Mouse (Mus musculus) limb, embryonic 11.5 days (tissue): ENCODE measurements around the gene Kcnn3. TPM values are rescaled to one million over a fixed set of nuclear protein-coding genes. Genes with fewer than 3 reads are reported as not detected.

Experiments
- ATAC-seq: fragments of 200-750 bp; cut with Nextera tagmentation; 2 replicates; pipeline ENCODE4 v1.8.0; 2017; ENCODE audit warnings: low read depth; ENCODE audit not compliant: insufficient number of reproducible peaks, low FRiP score, low TSS enrichment
- DNase-seq: peaks from one replicate; pipeline ENCODE4 v3.0.0-alpha.2; 2015; ENCODE audit warnings: low spot score
- H3K27ac ChIP-seq: fragments of 300-500 bp; sonication (generic); replicated peaks from 2 replicates; pipeline ENCODE4 v1.5.1; 2014; ENCODE audit warnings: low read depth, mild to moderate bottlenecking, low read length
- H3K27me3 ChIP-seq: fragments of 300-500 bp; sonication (generic); 2 replicates; pipeline ENCODE4 v1.6.1; 2014; ENCODE audit warnings: mild to moderate bottlenecking, low read length, mixed read lengths; ENCODE audit not compliant: control insufficient read depth, insufficient read depth
- H3K36me3 ChIP-seq: fragments of 300-500 bp; sonication (generic); 2 replicates; pipeline ENCODE4 v1.6.1; 2014; ENCODE audit warnings: mild to moderate bottlenecking, low read length, moderate library complexity, mixed read lengths; ENCODE audit not compliant: control insufficient read depth, insufficient read depth
- H3K4me1 ChIP-seq: fragments of 300-500 bp; sonication (generic); 2 replicates; pipeline ENCODE4 v1.6.1; 2014; ENCODE audit warnings: low read length, mixed read lengths; ENCODE audit not compliant: control insufficient read depth, insufficient read depth
- H3K4me2 ChIP-seq: fragments of 300-500 bp; sonication (generic); 2 replicates; pipeline ENCODE4 v1.6.1; 2014; ENCODE audit warnings: low read depth, mild to moderate bottlenecking, moderate library complexity; ENCODE audit not compliant: severe bottlenecking
- H3K4me3 ChIP-seq: fragments of 300-500 bp; sonication (generic); 2 replicates; pipeline ENCODE4 v1.5.1; 2014; ENCODE audit warnings: low read depth, low read length
- H3K9ac ChIP-seq: fragments of 300-500 bp; sonication (generic); 2 replicates; pipeline ENCODE4 v1.6.1; 2014; ENCODE audit warnings: mild to moderate bottlenecking, low read length
- H3K9me3 ChIP-seq: fragments of 300-500 bp; sonication (generic); 2 replicates; pipeline ENCODE4 v1.6.1; 2016; ENCODE audit warnings: low read length; ENCODE audit not compliant: control insufficient read depth
- WGBS: fragments of 180-500 bp; shearing (Covaris S2); extraction: QIAGEN DNeasy Blood & Tissue Kit; methylation state at CpG from one replicate; pipeline ENCODE4 v1.1.7; 2014; 5-methylcytosine and 5-hydroxymethylcytosine counted together
- polyA plus RNA-seq: library from polyadenylated mRNA; unstranded; fragments of >200 nt; fragmentation: Nextera tagmentation; extraction: Ambion mirVana; gene quantifications from 2 replicates; pipeline ENCODE4 v1.2.1, GENCODE M21; 2014

Kcnn3 gene
- polyA plus RNA-seq, 1 experiment from 2014 or later, result 1.1 TPM

DNA sequence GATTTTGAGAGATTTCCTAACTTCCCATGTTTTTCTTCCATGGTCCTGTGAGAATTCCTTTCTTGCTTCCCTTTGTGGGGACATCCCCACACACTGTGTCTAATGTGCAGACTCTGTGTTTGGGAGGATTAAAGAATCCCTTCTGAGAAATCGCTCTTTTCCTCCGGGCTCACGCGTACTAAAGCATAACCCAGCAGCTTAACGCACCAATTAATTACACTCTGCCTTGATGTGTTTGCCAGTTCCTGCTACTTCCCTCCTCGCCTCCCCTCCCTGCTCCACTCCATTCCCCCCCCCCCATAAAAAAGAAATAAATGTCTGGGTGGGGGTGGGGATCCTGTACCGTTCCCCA, 1.5 kb downstream of the Kcnn3 start:
- H3K9me3 ChIP-seq, result no peaks in the 10 kb centered on the region
- no peak for ATAC-seq
- peaks cover 5% of the 10 kb centered on the region; the same call in 1 of the 2 replicates for H3K4me1 ChIP-seq
- no peak for DNase-seq
- no peaks in the 10 kb centered on the region for H3K36me3 ChIP-seq
- peak overlapping the region; percentile 77 for H3K4me2 ChIP-seq
- peaks cover 12% of the 10 kb centered on the region; the same call in 1 of the 2 replicates for H3K27me3 ChIP-seq
- H3K4me3 ChIP-seq, result peak overlapping the region; percentile 0; the same call in 1 of the 2 replicates
- 9% methylated on average over 7 of the region's 7 CpGs for WGBS
- no peak overlapping the region for H3K27ac ChIP-seq
- H3K9ac ChIP-seq, result 0 out of 2 replicates have a peak overlapping the region, but pooled peaks have one; percentile 12

DNA sequence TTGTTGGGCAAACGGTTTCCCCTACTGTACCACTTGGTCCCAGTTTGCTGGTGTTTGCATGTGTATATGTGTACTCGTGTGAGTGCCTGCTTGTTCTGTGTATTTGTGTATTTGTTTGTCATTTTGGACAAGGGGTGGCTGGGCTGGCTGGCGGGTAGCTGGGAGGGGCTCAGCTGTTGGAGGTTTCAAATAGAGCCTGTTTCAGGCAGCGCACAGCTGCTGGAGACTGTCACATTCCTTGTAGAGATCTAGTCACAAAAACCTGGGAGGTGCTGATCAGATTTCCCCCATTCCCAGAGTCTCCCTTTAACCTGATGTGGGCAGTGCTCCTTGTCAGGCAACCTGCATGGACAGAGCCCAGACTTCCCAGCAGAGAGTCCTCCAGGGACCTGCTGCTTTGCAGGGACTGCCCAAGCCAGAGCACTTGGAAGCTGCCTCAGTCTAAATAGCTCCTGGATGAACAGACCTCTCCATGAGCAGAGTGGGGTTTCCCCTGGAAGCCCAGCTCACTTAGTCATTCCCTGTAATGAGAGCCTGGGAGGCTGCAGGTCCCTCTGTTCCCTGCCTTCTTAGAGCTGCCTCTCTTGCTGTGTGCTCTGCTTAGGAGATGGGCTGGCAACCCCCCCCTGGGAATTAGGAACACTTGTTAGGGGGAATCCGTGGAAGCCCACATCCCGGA, 2.6 kb downstream of the Kcnn3 start:
- Histone ChIP-seq H3K4me3 (0 out of 2 replicates have a peak overlapping the region, but pooled peaks have one; percentile 0), H3K4me1 (peaks cover 5% of the 10 kb centered on the region; the same call in 1 of the 2 replicates), H3K36me3 (no peaks in the 10 kb centered on the region), H3K9me3 (no peaks in the 10 kb centered on the region), H3K27ac (no peak overlapping the region), H3K9ac (no peak overlapping the region), H3K4me2 (peak overlapping the region; percentile 77; the same call in 1 of the 2 replicates), H3K27me3 (peaks cover 12% of the 10 kb centered on the region; the same call in 1 of the 2 replicates)
- WGBS, result 34% methylated on average over 6 of the region's 6 CpGs
- DNase-seq (no peak), ATAC-seq (no peak)

DNA sequence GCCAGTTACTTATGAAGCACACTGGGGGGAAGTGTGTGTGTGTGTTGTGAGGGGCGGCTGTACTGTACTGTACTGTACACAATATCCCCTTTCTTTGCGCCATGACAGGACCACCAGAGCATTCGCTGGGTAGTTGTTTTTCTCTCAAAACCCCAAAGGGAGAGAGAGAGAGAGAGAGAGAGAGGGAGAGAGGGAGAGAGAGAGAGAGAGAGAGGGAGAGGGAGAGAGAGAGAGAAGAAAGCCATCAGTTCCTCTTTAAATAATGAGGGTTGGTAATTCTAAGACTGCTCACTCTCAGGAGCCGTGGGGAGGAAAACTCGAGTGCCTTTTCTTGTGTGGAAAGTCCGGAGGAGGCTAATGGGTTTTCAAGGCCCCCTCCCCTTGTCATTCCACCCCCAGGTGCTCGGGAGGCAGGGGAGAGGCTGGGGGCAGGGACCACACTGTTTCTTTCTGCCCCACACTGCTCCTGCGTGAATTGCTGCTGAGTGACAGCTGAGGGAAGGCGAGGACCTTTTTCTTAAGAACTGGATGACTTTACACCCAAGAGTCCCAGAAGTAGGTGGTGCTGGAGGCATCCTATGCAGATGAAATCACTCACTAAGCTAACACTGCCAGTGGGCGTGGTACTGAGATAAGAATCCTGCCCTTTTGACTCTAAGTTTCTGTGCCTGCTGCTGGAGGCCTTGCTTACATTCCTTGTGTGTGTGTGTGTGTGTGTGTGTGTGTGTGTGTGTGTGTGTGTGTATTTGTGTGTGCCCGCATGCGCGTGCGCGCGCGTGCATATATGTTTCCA, 6.5 kb downstream of the Kcnn3 start:
- no peak overlapping the region for H3K9ac ChIP-seq
- H3K4me3 ChIP-seq, result no peak overlapping the region
- H3K36me3 ChIP-seq, result no peaks in the 10 kb centered on the region
- peaks cover 8% of the 10 kb centered on the region; the same call in 1 of the 2 replicates for H3K27me3 ChIP-seq
- H3K27ac ChIP-seq, result no peak overlapping the region
- H3K9me3 ChIP-seq, result no peaks in the 10 kb centered on the region
- 59% methylated on average over 17 of the region's 17 CpGs for WGBS
- no peak for ATAC-seq
- H3K4me2 ChIP-seq, result no peak overlapping the region
- no peak for DNase-seq
- H3K4me1 ChIP-seq, result no peaks in the 10 kb centered on the region

DNA sequence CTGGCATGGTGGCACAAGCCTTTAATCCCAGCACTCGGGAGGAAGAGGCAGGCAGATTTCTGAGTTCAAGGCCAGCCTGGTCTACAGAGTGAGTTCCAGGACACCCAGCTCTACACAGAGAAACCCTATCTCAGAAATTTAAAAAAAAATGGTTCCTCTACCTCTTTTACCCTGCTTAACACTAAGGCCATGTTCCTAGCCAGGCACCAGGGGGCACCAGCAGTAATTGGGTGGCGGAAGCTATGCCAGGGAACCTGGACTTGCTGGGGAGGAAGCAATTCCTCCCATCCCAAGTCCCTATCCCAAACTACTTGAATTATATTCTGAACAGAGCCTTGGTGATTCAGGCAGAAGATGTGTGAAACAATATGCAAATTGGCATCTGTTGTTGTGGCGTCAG, 9.8 kb downstream of the Kcnn3 start:
- no peaks in the 10 kb centered on the region for H3K36me3 ChIP-seq
- no peak overlapping the region for H3K4me2 ChIP-seq
- H3K27me3 ChIP-seq, result no peaks in the 10 kb centered on the region
- 88% methylated on average over 3 of the region's 3 CpGs for WGBS
- no peak overlapping the region for H3K27ac ChIP-seq
- DNase-seq (no peak), ATAC-seq (no peak)
- no peaks in the 10 kb centered on the region for H3K9me3 ChIP-seq
- no peak overlapping the region for H3K9ac ChIP-seq
- H3K4me1 ChIP-seq, result no peaks in the 10 kb centered on the region
- no peak overlapping the region for H3K4me3 ChIP-seq

DNA sequence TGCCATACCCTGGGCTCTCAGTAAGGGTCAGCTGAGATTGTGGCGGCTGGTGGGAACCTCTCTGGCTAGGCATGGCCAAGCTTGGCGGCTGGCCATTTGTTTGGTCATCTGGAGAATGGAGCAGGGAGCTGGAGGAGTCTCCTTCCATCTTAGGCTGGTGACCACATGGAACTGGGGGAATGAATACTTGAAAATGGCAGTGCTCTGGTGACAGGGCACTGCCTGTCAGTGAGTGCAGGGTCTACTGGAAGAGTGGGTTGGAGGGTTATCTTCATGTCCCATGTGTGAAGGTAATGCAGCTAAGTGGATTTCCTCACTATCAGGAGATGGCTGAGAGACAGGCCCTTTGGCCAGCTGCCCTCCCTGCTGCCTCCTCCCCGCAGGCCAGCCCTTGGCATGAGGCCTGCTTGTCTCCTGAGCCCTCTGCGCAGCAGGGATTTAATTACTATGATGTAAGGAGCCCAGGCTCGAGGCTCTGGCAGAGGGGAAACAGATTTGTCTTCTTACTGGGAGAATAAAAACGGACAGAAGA, 14.7 kb downstream of the Kcnn3 start:
- H3K9ac ChIP-seq, result no peak overlapping the region
- H3K4me1 ChIP-seq, result no peaks in the 10 kb centered on the region
- ATAC-seq (no peak), DNase-seq (no peak)
- no peaks in the 10 kb centered on the region for H3K9me3 ChIP-seq
- no peak overlapping the region for H3K4me3 ChIP-seq
- H3K27ac ChIP-seq, result no peak overlapping the region
- H3K27me3 ChIP-seq, result no peaks in the 10 kb centered on the region
- 49% methylated on average over 6 of the region's 6 CpGs for WGBS
- H3K4me2 ChIP-seq, result no peak overlapping the region
- H3K36me3 ChIP-seq, result no peaks in the 10 kb centered on the region

DNA sequence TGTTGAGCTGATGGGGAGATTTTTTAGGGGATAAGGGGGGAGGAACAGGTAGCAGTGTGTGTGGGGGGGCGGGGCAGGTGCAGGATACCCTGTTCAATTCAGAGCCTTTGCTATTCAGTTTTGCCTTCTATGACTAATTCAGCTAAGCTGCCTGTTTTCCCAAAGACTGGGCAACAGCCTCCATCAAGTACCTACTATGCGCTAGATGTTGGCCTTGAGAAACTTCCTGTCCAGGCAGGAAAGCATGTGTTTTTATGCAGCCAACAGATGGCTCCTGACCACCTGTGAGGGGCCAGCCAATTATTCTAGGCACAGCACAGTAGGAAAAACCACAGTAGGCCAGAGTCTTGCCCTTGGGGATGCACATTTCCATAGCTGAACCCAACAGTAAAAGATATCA, 15.2 kb downstream of the Kcnn3 start:
- H3K9ac ChIP-seq, result no peak overlapping the region
- no peak overlapping the region for H3K4me3 ChIP-seq
- no peaks in the 10 kb centered on the region for H3K27me3 ChIP-seq
- H3K9me3 ChIP-seq, result no peaks in the 10 kb centered on the region
- no peak overlapping the region for H3K4me2 ChIP-seq
- no peak for ATAC-seq
- H3K4me1 ChIP-seq, result no peaks in the 10 kb centered on the region
- WGBS, result 88% methylated on average over 2 of the region's 2 CpGs
- H3K27ac ChIP-seq, result no peak overlapping the region
- no peaks in the 10 kb centered on the region for H3K36me3 ChIP-seq
- DNase-seq, result no peak

DNA sequence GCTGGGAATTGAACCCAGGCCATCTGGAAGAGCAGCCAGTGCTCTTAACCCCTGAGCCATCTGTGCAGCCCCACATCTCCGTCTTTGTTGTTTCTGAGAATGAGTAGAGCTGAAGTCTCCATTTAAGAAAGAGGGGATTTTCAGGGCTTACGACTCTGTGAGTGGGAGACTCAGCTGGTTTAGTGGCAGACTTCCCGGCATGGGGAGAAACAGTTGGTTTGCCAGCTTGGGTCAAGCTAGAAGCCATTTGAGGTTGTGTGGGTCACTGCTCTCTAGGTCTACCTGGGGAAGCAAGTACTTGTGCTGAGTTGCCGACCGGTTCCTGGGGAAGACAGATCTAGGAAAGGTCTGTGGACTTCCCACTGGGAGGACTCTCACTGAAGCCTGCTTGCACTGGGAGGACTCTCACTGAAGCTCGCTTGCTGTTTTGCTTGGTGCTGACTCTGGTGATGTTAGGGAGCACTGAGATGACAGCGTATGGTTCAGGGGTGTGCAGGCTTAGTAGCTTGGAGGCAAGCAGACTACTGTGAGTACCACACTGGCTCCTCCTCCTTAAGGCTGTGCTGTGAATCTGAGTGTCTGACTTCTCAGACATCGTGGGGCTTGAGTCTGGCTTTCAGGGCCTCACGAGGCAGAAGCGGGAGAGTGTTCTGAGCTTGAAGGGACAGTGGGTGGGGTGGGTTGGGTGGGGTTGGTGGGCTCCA, 19.2 kb downstream of the Kcnn3 start:
- ATAC-seq, result no peak
- Histone ChIP-seq H3K4me3 (no peak overlapping the region), H3K9ac (no peak overlapping the region), H3K9me3 (no peaks in the 10 kb centered on the region), H3K4me1 (no peaks in the 10 kb centered on the region), H3K36me3 (no peaks in the 10 kb centered on the region), H3K27ac (no peak overlapping the region), H3K4me2 (no peak overlapping the region), H3K27me3 (no peaks in the 10 kb centered on the region)
- 81% methylated on average over 10 of the region's 10 CpGs for WGBS
- DNase-seq, result no peak

DNA sequence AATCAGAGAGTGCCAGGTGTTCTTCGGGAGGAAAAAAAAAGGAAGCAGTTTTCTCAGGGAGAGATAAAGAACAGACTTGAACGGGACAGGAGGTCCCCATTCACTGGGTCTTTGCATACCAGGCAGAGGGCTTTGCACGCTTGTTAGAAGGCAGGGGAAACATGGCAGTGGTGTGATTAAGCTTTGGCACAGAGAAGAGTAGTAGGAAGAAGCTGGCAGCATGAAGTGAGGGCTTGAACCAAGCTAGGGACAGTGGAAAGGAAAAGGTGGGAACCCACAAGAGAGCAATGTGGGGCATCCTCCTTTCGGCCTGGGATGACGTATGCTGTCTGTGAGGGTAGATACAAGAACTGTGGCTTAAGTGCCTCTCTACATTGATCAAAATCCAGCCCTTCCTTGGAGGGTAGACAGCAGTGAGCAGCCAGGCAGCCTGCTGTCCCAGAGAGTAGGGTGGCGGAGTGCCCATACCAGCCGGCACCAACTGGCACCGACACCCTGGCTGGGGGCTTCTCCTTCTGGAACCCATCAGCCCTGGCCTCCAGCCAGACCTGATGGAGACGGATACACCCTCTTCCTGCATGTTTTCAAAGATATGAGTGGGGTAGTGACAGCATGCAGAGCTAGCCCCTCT, 19.9 kb downstream of the Kcnn3 start:
- Histone ChIP-seq H3K4me1 (no peaks in the 10 kb centered on the region), H3K9ac (no peak overlapping the region), H3K36me3 (no peaks in the 10 kb centered on the region), H3K4me2 (no peak overlapping the region), H3K27ac (no peak overlapping the region), H3K4me3 (no peak overlapping the region), H3K27me3 (no peaks in the 10 kb centered on the region), H3K9me3 (no peaks in the 10 kb centered on the region)
- WGBS, result 85% methylated on average over 9 of the region's 9 CpGs
- no peak for ATAC-seq
- DNase-seq, result no peak
